Mouse (Mus musculus): Measurements from ENCODE around the gene Cenpu.
A peak's percentile ranks its signal among the peaks of the same experiment; 100 is the strongest.

Cenpu gene

DNA sequence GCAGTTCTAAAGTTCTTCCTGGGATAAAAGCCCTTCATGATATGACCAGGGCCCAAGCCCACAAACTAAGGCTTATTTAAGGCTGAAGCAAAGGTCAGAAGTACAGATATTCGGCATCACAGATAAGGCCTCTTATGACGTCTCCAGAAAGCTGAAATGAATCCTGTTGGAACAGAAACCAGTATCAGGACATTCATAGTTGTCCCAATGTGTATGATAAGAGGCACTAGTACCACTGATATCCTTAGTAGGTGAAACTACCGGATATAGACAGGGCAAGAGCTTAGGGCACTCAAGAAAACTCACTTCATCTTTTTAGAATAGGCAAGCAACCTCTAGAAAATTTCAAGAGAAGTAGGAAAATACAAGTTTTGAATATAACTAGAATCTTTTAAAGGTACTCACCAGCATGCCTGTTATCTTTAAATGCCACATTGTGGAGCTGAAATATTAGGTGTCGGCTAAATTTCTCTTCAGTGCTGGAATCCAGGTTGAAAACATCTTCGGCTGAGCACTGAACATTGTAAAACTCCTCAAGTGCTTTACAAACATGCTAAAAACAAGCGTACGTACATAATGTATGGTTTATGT is 47.6 kb downstream of the Cenpu start:
- no peak for DNase-seq (ENCODE audit: low read depth)

DNA sequence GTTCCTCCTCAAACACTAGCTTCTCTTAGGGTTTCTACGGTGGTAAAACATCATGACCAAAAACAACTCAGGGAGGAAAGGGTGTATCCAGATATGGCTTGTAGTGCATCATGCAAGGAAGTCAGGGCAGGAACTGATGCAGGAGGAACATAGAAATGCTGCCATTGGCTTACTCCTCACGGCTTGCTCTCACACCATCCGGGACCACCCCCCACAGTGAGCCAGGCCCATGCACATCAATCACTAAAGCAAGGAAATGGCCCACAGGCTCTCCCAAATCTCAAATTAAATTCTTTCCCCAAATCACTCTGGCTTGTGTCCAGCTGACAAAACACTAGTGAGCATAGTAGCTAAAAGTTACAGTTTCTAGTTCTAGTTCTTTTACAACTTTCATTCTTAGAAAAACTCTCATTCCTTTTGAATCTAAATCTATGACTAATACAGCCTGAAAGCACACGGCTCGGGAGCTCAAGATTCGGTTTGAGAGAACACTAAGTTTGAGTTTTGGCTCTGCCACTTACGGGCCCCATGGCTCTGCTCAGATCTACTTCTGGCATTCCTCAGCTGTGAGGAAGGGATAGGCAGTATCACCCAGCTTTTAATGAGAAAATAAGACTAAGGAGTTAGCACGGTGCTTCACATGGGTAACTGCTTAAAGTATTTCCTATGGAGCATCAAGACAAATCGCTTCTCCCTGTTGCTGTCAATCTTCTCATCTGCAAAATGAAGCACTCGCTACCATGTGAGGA is 49.3 kb downstream of the Cenpu start:
- no peak for DNase-seq (ENCODE audit: low read depth)

DNA sequence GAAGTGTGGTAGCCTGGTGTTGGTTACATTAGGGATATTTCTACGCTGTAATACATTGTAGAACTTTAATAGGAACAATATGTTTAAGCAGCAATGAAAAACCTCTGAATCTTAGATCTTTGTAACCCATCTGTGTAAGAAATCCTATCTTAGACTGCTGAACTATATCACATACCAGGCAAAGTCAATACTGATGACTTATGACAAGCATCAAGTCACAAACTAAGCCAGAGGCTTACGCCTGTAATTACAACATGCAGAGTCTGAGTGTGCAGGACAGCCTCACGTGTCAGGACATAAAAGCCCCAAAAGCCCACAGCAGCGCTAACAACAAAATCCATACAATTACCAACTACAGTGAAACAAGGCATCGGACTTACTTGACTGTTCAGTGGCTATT is 51.8 kb downstream of the Cenpu start:
- no peak for DNase-seq (ENCODE audit: low read depth)

GRCm38 (mm10) chr8:46606930-46607329 is 55.1 kb downstream of the Cenpu start:
- DNase-seq (ENCODE audit: low read depth), result no peak

DNA sequence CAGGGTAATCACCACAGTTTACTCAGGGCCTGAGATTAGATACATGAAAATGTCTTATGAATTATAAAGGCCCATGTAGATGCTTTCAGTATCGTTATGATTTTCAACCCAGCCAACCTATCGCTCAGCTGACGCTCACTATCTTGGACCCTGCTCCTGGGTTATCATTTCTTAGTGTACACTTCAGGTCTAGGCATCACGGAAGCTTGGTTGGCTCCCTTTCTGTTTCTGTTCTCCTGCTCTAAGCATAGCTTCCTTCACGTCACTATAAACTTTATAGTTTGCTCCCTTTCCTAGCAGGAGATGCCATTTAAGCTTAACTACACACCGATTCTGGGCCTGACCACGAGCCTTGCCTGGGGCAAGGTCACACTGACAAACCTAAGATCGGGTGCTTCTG is 59.7 kb downstream of the Cenpu start:
- DNase-seq (ENCODE audit: low read depth), result no peak

DNA sequence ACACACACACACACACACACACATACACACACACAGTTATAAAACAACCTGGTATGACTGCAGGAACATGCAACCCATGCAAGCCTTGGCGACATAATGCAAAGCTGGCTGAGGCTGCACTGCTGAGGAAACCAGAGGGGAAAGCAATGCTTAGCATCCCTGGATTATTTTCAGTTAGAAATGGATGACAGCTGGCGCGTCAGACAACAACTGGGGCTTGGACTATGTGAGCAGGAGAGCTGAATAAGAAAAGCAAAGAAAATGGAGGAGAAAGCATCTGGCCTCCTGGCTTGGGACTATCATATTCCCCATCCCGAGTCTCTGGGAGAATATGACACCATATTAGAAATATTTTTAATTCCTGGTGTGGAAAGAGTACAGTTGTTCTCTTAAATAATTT is 61.1 kb downstream of the Cenpu start:
- DNase-seq (ENCODE audit: low read depth), result no peak

- DNase-seq (ENCODE audit: low read depth), result no peak
These were observed 61.5 kb downstream of the Cenpu start for GRCm38 (mm10) chr8:46613377-46613776.

DNA sequence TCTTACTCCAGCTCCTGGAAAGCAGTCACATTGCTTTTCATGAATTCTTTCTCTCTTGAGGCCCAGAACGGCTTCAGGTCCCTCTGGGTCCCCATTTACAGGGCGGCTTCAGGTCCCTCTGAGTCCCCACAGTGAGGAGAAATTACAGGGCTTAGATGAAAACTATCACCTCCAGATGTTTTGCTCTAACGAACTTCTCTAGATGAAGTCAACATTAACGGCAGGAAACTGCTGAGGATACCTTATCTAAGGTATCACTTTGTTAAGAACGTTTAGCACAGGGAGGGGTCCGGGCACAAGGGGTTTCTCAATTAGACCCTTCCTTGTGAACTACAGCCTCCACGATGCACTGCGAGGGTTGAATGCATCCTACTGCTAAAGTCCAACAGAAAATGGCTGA is 64.1 kb downstream of the Cenpu start:
- no peak for DNase-seq (ENCODE audit: low read depth)

- DNase-seq (ENCODE audit: low read depth), result peak; percentile 91
These were observed 65.3 kb downstream of the Cenpu start, which contains the start of the genes Primpol and Casp3 for GRCm38 (mm10) chr8:46616879-46617689. Primpol (minus strand) TSS chr8:46617212. Casp3 (plus strand) TSS chr8:46617291.

DNA sequence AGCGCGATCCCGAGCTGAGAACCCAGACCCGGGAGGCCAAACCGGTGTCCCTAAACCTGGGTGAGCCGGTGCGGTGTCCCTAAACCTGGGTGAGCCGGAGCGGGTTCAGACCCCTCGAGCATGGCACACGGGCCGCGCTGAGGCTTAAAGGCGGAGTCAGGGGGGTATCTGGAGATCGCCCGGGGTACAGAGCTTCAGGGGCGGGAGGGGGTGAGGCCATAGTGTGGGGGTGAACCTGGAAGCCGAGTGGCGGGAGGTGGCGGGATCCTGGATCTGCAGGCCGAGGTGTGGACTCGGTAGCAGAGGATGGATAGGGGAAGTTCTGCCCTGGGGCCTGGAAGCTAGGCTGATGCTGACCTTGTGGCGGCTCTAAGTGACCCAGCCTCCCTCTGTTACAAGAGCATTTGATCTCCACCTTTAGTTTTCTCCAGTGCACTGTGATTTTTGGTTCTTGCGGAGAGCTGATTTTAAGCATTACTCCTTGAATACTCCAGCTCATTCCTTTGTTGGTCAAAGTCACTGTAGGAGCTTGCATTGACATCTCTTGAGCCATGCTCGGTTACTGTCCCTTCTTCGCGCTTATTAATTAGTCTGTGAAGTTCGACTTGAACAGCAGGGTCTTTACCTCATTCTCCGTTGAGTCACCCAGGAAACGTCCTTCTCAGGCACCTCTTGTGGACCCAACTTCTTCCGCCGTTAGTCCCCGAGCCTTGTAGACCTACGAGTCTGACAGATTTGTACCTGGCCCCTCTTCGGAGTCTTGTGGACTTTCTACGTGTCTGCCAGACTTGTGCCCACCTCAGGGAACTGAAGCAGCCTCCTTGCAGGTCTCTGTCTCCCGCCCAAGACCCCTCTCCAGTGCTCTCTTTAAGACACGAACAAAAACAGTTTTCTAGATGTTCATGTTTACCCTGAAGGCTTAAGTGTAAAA is 66.1 kb downstream of the Cenpu start:
- DNase-seq (ENCODE audit: low read depth), result no peak

DNA sequence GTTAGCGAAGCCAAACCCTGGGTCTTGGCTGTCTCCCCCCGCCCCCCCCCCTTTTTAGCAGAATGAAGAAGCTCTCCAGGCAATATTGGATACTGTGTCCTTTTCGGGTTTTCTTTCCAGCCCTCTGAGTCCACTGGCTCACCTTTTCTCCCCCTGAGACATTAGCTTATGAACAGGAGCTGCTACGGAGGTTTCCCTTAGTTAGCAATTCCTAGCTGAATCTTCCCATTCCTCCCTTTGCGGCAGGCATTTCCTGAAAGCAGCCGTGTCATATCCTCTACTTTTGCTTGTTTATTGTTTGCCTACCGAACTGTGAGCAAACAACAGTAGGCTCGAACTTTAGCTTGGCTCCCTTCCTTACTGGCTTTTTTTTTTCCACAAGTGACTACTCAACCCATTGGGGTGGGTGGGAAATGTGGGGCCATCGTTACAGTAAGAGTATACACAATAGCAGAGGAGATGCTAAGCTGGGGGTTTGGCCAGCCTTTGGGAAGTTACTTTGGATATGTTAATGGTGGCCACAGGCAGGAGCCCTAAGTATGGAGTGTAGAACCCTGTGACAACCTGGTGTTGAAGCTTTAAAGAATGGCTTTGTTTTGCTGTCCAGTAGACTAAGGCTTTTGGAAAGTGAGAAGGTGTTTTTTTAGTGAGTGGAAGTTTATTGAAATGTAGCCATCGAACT is 67.0 kb downstream of the Cenpu start:
- no peak for DNase-seq (ENCODE audit: low read depth)

- DNase-seq (ENCODE audit: low read depth), result no peak
These were observed 70.8 kb downstream of the Cenpu start for GRCm38 (mm10) chr8:46622446-46623270.

GRCm38 (mm10) chr8:46625166-46625565 is 73.3 kb downstream of the Cenpu start:
- no peak for DNase-seq (ENCODE audit: low read depth)

DNA sequence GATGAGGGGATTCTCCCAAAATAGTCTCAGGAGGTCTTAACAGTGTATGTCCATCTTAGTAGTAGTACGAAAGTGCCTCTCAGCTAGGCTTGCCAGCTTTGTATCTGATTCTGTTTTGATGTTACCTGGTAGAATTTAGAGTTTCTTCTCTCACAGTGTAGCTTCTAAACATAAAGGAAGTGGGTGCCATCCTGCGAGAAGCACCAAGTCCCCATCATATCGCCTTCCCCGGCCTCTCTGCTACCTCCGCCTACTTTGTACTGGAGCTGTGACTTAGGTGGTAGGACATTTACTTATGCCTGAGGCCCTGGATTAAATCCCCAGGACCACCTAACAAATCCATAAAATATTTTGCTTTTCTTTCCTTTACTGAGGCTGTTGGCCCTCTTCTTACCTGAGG is 74.8 kb downstream of the Cenpu start:
- DNase-seq (ENCODE audit: low read depth), result no peak

DNA sequence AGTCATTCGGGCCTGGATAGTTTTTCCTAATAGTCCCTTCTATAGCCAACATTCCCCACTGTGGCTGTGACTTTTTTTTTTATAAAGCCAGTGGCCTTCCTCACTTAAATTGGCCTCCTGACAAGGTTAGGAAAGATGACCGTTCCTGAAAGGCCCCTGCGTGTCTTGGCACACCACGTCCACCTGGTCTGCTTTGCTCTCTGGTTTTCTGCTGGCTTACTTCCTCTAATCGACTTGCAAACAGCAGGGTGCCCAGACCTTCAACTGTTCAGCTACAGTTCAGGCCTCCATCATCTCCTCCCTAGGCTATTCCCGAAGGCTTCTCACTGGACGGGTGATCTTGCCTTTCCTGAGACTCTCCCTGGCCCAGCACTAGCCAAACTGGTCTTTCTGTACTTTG is 76.1 kb downstream of the Cenpu start:
- no peak for DNase-seq (ENCODE audit: low read depth)

- no peak for DNase-seq (ENCODE audit: low read depth)
These were observed 76.8 kb downstream of the Cenpu start for GRCm38 (mm10) chr8:46628645-46629044.
